Mouse (Mus musculus) bone marrow macrophage, adult 2 months (primary cell): ENCODE measurements around the gene Tars2. TPM values are rescaled to one million over a fixed set of nuclear protein-coding genes. Genes with fewer than 3 reads are reported as not detected.

Experiments
- H3K27ac ChIP-seq: 2 replicates; pipeline ENCODE4 v1.5.1; 2012; ENCODE audit warnings: low read depth, low read length; ENCODE audit not compliant: insufficient read depth
- H3K4me1 ChIP-seq: 2 replicates; pipeline ENCODE4 v1.6.1; 2012; ENCODE audit warnings: low read length; ENCODE audit not compliant: control insufficient read depth, insufficient read depth
- H3K4me3 ChIP-seq: 2 replicates; pipeline ENCODE4 v1.5.1; 2012; ENCODE audit warnings: mild to moderate bottlenecking, low read length, moderate library complexity; ENCODE audit not compliant: insufficient read depth
- CTCF ChIP-seq: IDR thresholded peaks from 2 replicates; pipeline ENCODE4 v1.5.1; 2012; ENCODE audit warnings: low read depth, mild to moderate bottlenecking, low read length, moderate library complexity
- POLR2A ChIP-seq: IDR thresholded peaks from 2 replicates; pipeline ENCODE4 v1.6.1; 2012; ENCODE audit warnings: mild to moderate bottlenecking, low read depth, low read length, borderline replicate concordance
- polyA plus RNA-seq: library from polyadenylated mRNA; stranded (reverse); fragments of >200 nt; gene quantifications from 2 replicates; pipeline ENCODE4 v1.2.4, GENCODE M21; 2012; ENCODE audit not compliant: missing spikeins, insufficient read depth, insufficient read length

Gene Tars2
- polyA plus RNA-seq, 1 experiment, result 27.8 TPM

DNA sequence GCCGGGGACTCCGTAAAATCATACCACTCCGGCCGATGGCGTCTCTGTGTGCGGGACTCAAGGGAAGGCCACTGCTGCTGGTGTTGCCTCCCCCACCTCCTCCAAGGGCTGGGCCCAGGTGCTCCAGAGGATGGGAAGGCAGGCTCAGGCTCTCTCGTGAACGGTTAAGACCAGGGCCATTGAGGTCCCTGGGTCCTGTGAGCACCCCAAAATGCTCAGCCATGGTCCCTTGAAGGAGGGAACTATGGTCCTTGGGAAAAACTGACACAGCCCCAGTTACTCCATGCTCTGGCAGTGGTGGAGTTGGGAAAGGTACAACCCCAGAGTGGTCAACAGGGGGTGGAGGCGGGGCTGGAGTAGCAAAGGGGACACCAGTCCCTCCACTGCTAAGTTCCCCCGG, 3.8 kb upstream of the Tars2 start:
- H3K27ac ChIP-seq, result no peak overlapping the region
- H3K4me3 ChIP-seq, result no peak overlapping the region
- no peaks in the 10 kb centered on the region for H3K4me1 ChIP-seq
- no peak for TF ChIP-seq CTCF

DNA sequence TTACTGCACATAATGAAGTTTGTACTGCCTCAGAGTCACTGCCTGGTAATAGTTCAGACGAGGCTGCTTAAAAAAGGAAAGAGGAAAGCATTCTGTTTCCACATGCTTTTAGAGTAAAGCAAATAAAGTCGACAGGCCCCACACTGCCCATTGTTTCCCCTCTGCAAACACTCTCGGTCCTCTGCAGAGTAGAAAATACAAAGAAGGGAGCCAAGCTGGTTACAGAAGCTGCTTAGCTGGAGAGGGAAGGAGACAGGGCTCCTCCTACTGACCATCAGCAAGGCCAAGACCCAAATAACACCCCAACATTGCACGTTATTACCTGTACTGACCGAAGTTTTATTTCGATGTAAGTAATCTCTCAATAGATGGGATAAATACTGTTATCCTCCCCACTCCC, 3.0 kb upstream of the Tars2 start:
- TF ChIP-seq POLR2A (no peak), CTCF (no peak)
- no peak overlapping the region for H3K27ac ChIP-seq
- H3K4me3 ChIP-seq, result no peak overlapping the region

GRCm38 (mm10) chr3:95761771-95762170, 1.8 kb upstream of the Tars2 start:
- no peak overlapping the region for H3K4me3 ChIP-seq
- H3K27ac ChIP-seq, result no peak overlapping the region
- no peak for TF ChIP-seq POLR2A
- no peak for TF ChIP-seq CTCF
- H3K4me1 ChIP-seq, result 0 out of 2 replicates have a peak, but pooled peaks cover 3% of the 10 kb centered on the region

More for the DNA sequence above, 3.0 kb upstream of the Tars2 start:
- 0 out of 2 replicates have a peak, but pooled peaks cover 3% of the 10 kb centered on the region for H3K4me1 ChIP-seq

- 0 out of 2 replicates have a peak, but pooled peaks cover 3% of the 10 kb centered on the region for H3K4me1 ChIP-seq
- H3K4me3 ChIP-seq, result no peak overlapping the region
- TF ChIP-seq CTCF, result no peak
- no peak for TF ChIP-seq POLR2A
- no peak overlapping the region for H3K27ac ChIP-seq
Measured at GRCm38 (mm10) chr3:95760656-95761055, 650 bp upstream of the Tars2 start.

- Histone ChIP-seq H3K4me1 (0 out of 2 replicates have a peak, but pooled peaks cover 6% of the 10 kb centered on the region), H3K4me3 (no peak overlapping the region), H3K27ac (no peak overlapping the region)
- TF ChIP-seq CTCF (no peak), POLR2A (no peak)
Measured at GRCm38 (mm10) chr3:95758467-95759218, 1.4 kb downstream of the Tars2 start.

DNA sequence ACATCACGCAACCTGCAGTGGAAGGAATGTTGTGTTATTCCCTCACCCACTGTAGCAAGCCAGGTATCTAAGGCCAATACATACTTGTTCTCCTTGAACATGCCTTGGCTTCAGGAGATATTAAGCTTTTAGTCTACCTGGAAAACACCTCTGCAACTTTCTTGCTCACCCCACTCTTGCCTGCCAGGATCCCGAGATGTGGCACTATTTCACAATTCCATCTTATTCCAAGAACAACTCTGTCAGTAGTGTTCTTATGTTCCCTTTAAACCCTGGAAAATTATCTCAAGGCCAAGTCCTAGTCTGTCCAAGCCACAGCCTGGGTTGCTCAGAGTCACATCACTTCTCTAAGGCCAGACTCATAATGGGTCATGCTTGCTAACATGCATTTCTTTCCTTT, 3.2 kb downstream of the Tars2 start:
- TF ChIP-seq CTCF (no peak), POLR2A (no peak)
- Histone ChIP-seq H3K27ac (no peak overlapping the region), H3K4me1 (peaks cover 19% of the 10 kb centered on the region), H3K4me3 (no peak overlapping the region)

DNA sequence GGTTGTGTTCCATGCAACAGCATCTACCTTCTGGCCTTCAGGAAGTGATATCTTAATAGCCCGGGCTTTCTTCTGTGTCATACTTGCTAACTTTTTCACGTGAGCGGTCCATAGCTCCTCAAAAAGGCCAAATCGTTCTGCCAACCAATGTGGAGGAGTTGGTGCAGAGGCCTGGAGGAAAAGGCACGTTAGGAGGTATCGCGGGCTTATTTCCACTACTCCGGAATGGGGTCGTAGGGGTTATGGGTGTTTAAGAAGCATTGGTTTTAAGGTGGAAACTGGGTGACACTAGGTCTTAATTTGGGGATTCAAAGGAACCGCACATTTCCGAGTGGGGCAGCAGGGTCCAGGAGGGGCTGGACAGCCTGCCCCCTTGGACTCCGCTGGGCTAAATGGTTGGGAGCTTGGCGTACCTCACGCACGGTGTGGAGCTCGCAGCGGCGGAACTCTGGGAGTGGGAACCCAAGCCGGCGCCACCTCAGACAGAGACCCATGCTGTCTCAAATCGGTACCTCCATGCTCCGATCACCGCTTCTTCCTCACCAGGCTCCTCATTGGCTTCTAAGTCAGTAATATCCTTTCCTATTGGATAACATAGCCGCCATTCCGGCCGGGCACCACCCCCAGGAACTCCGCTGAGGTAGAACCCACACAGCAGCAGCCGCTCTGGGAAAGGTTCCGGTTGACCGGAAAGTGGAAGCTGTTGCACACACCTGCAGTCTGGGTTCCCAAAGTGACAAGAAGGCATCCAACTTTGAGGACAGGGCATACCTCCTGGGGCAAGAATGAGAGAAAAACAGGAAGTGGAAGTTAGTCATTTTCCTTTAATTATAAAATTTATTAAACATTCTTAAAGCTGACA, 5.4 kb downstream of the Tars2 start:
- H3K4me3 ChIP-seq, result peak overlapping the region; percentile 75
- 0 out of 2 replicates have a peak, but pooled peaks have one; percentile 11 for TF ChIP-seq POLR2A
- no peak for TF ChIP-seq CTCF
- H3K27ac ChIP-seq, result peak overlapping the region; percentile 14
- H3K4me1 ChIP-seq, result peaks cover 21% of the 10 kb centered on the region

GRCm38 (mm10) chr3:95752935-95753334, 7.1 kb downstream of the Tars2 start:
- Histone ChIP-seq H3K27ac (no peak overlapping the region), H3K4me1 (peaks cover 18% of the 10 kb centered on the region), H3K4me3 (no peak overlapping the region)
- TF ChIP-seq POLR2A, result no peak
- no peak for TF ChIP-seq CTCF

GRCm38 (mm10) chr3:95740406-95740805, 19.6 kb downstream of the Tars2 start:
- Histone ChIP-seq H3K4me3 (peak overlapping the region; percentile 36), H3K27ac (peak overlapping the region; percentile 89), H3K4me1 (peaks cover 34% of the 10 kb centered on the region)
- TF ChIP-seq CTCF (no peak), POLR2A (no peak)
